Comparison of ENCODE assay signal across 9 mouse cellular contexts in the genomic region with DNA sequence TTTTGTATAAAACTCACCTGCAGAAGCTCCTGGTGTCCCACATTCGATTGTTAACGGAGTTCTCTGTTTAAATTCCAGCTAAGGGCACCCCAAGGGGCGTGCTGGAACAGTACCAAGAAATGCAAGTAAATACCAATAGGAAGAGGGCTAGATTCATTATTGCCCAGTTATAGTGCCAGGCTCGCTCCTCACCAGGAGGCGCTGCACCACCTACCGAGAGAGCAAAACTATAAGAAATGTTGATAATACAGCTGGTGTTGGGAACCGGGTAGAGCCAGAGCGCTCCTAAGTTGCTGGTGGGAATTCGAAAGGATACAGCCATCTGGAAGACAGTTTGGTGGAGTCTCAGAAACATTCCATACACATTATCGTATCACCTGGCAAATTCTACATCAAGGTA. TPM values are rescaled to one million over a fixed set of nuclear protein-coding genes. Genes with fewer than 3 reads are reported as not detected.
DNase-seq lines count a peak whose midpoint lies in the region; ATAC-seq and TF ChIP-seq lines count a peak whose summit lies in the region.
"Had no signal": no experiment of that assay in that cellular context is flagged by ENCODE, and none has a peak within 500 bp of the region (broad histone marks: within the 10 kb centered on the region; RNA-seq: fewer than 3 reads in every experiment).

No protein-coding gene starts in this region.

- TF ChIP-seq CTCF in embryonic fibroblast, embryonic 13.5 days (IDR thresholded peaks at IDR 0.05; ENCODE audit: borderline replicate concordance, insufficient read depth, low read length) = peak; percentile 11; the same call in 1 of the 2 replicates

- H3K4me1 ChIP-seq in embryonic fibroblast, embryonic 13.5 days (ENCODE audit: control insufficient read depth, insufficient read depth, low read length) = 0 out of 2 replicates have a peak, but pooled peaks cover 3% of the 10 kb centered on the region

- no peak overlapping the region for H3K27ac ChIP-seq in embryonic fibroblast, embryonic 13.5 days (ENCODE audit: insufficient read depth, low read length)

- peak; percentile 11 for DNase-seq in layer of hippocampus, adult 9-11 months
- no peak for DNase-seq in layer of hippocampus, postnatal 25 days (ENCODE audit: extremely low spot score in 1 of 2, low spot score in 1 of 2)
- DNase-seq in MN1 (ENCODE audit: low spot score) = peak; percentile 29
- peak; percentile 27 to 39 for DNase-seq in lung, postnatal 4 days
- DNase-seq in left cerebral cortex, postnatal 4 days = no peak
- DNase-seq: cerebellum, adult 9-11 months; kidney, adult 8-10 months had no signal

- H3K4me3 ChIP-seq in embryonic fibroblast, embryonic 13.5 days (ENCODE audit: insufficient read depth, low read length) = no peak overlapping the region

- intact Hi-C loops in left cerebral cortex, postnatal 4 days (cut with DNase I) = loop anchor here (5.0 kb wide), 1 partner anchor 154 kb away; a partner anchor contains a TSS

- no peak for ATAC-seq in inflammation-experienced regulatory T-cells, adult 6 months

- no peak for TF ChIP-seq POLR2A in embryonic fibroblast, embryonic 13.5 days (IDR thresholded peaks at IDR 0.05; ENCODE audit: low read depth, low read length)

RNA-seq across cellular contexts. Expression of a gene that starts 56.7 kb away (rescaled TPM):
- total RNA-seq in layer of hippocampus, postnatal 25 days (2021) = 10 to 100 TPM; 11.5 TPM
- polyA plus RNA-seq in embryonic fibroblast, embryonic 13.5 days (2011; ENCODE audit: insufficient read length, low read depth, missing spikeins) = 14.6 and 15.9 TPM in 2 replicates
- 1 to 10 TPM; 4.0 to 5.2 (median 4.3) TPM for polyA plus RNA-seq in inflammation-experienced regulatory T-cells, adult 6 months (2017; shearing (Covaris generic))
- total RNA-seq in left cerebral cortex, postnatal 4 days (2021) = 10 to 100 TPM; 14.9 to 16.2 TPM

RNA-seq across cellular contexts. Expression of a gene that starts 56.8 kb away (rescaled TPM):
- total RNA-seq in layer of hippocampus, postnatal 25 days (2021) = 10 to 100 TPM; 20.0 to 20.5 TPM
- polyA plus RNA-seq in embryonic fibroblast, embryonic 13.5 days (2011; ENCODE audit: insufficient read length, low read depth, missing spikeins) = 30.6 and 36.3 TPM in 2 replicates
- polyA plus RNA-seq in inflammation-experienced regulatory T-cells, adult 6 months (2017; shearing (Covaris generic)) = 10 to 100 TPM in 2 of 3 experiments, 1 to 10 TPM in 1; 9.2 to 15.4 (median 12.3) TPM
- total RNA-seq in left cerebral cortex, postnatal 4 days (2021) = 10 to 100 TPM; 27.8 to 29.4 TPM

Comparison
In these comparisons a context has a peak if more than half of its experiments do, and no peak if none do; other contexts are left out.
1. DNase-seq: peak in layer of hippocampus, adult 9-11 months (single experiment), MN1 (single experiment) and lung, postnatal 4 days (2 of 2); none in layer of hippocampus, postnatal 25 days (0 of 2) and left cerebral cortex, postnatal 4 days (single experiment).